Mouse (Mus musculus): Measurements from ENCODE around the gene Gk5.

DNA sequence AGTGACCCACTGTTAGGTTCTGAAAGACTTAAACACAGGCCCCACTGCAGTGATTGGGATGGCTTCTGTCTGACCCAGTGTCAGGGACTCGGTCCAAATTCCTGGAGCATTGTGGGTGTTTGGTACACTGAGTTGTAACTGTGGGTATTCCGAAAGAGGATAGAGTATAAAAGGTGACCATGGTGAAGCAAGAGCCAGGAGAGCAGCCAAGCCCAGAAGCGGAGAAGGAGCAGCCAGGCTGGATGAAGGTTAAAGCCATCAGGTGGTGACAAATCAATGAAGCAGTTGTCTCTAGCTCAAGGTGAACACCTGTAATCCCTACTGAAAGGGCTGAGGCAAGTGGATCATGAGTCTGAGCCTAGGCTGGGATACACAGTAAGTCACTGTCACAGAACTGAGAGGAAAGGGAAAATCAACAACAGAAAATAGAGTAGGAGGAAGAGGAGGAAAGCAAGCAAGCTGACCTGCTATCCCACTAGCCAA, 6.2 kb upstream of the Gk5 start:
- TF ChIP-seq CTCF (IDR thresholded peaks at IDR 0.05; ENCODE audit: low read depth, low read length) (no peak), TAL1 (conservative IDR thresholded peaks at IDR 0.05; ENCODE audit: low read depth, low read length) (no peak), GATA2 (IDR thresholded peaks at IDR 0.05; ENCODE audit: borderline replicate concordance, low read depth, low read length) (no peak), GATA1 (IDR thresholded peaks at IDR 0.05; ENCODE audit: borderline replicate concordance, low read length) (no peak), POLR2AphosphoS5 (IDR thresholded peaks at IDR 0.05; ENCODE audit: insufficient replicate concordance, low read depth, low read length) (no peak)
